Mouse (Mus musculus) heart, embryonic 13.5 days (tissue): Measurements from ENCODE around the gene Gnl1. TPM values are rescaled to one million over a fixed set of nuclear protein-coding genes. Genes with fewer than 3 reads are reported as not detected.
"Not testable (repeated sequence)": the region's sequence is repeated elsewhere in the genome, so short reads cannot be mapped to it uniquely, and the experiment has no call there.

Experiments
- ATAC-seq: fragments of 200-750 bp; cut with Nextera tagmentation; 2 replicates; pipeline ENCODE4 v1.8.0; 2017; ENCODE audit warnings: moderate TSS enrichment; ENCODE audit not compliant: insufficient number of reproducible peaks, low FRiP score, low TSS enrichment; ENCODE audit errors: extremely low read depth
- H3K27ac ChIP-seq: fragments of 300-500 bp; sonication (generic); replicated peaks from 2 replicates; pipeline ENCODE4 v1.5.1; 2015; ENCODE audit warnings: moderate library complexity, mild to moderate bottlenecking, inconsistent platforms
- H3K27me3 ChIP-seq: fragments of 300-500 bp; sonication (generic); replicated peaks from 2 replicates; pipeline ENCODE4 v1.6.1; 2015; ENCODE audit warnings: mild to moderate bottlenecking, inconsistent platforms
- H3K36me3 ChIP-seq: fragments of 300-500 bp; sonication (generic); 2 replicates; pipeline ENCODE4 v1.6.1; 2015; ENCODE audit warnings: mild to moderate bottlenecking, inconsistent platforms
- H3K4me1 ChIP-seq: fragments of 300-500 bp; sonication (generic); 2 replicates; pipeline ENCODE4 v1.6.1; 2015; ENCODE audit warnings: inconsistent platforms
- H3K4me2 ChIP-seq: fragments of 300-500 bp; sonication (generic); 2 replicates; pipeline ENCODE4 v1.6.1; 2015; ENCODE audit warnings: inconsistent platforms, mild to moderate bottlenecking, moderate library complexity
- H3K4me3 ChIP-seq: fragments of 300-500 bp; sonication (generic); 2 replicates; pipeline ENCODE4 v1.5.1; 2015; ENCODE audit warnings: moderate library complexity, mild to moderate bottlenecking, inconsistent platforms
- H3K9ac ChIP-seq: fragments of 300-500 bp; sonication (generic); 2 replicates; pipeline ENCODE4 v1.6.1; 2015; ENCODE audit warnings: inconsistent platforms, mild to moderate bottlenecking, moderate library complexity
- H3K9me3 ChIP-seq: fragments of 300-500 bp; sonication (generic); 2 replicates; pipeline ENCODE4 v1.6.1; 2016; ENCODE audit warnings: inconsistent platforms
- WGBS: fragments of 180-500 bp; shearing (Covaris S2); methylation state at CpG from one replicate; pipeline ENCODE4 v1.1.7; 2015; ENCODE audit warnings: mixed read lengths; 5-methylcytosine and 5-hydroxymethylcytosine counted together
- polyA plus RNA-seq: library from polyadenylated mRNA; unstranded; fragments of >200 nt; fragmentation: Nextera tagmentation; extraction: Ambion mirVana; gene quantifications from 2 replicates; pipeline ENCODE4 v1.2.1, GENCODE M21; 2015

Gene Gnl1
- polyA plus RNA-seq, 1 experiment from 2014 or later = 38.9 TPM

DNA sequence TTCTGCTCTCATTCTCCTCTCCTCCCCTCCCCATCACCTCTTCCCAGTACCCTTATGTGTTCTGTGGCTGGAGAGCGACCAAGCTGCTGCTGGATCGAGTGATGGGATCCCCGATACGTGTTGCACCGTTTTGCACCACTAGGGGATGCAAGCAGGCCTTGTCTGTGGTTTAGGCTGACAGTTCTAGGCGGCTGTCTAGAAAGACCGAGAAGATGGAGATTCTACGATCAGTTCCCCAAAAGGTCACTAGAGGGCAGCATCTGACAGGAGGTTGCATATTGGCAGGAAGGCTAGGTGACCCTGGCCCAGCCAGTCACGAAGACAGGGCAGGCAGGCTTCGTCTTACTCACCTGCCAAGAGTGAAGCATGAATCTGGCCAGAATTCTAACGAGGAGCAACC is 17.3 kb downstream of the Gnl1 start:
- no peaks in the 10 kb centered on the region for H3K27me3 ChIP-seq
- no peaks in the 10 kb centered on the region for H3K36me3 ChIP-seq
- H3K4me2 ChIP-seq = peak overlapping the region; percentile 47
- H3K9ac ChIP-seq = 0 out of 2 replicates have a peak overlapping the region, but pooled peaks have one; percentile 42
- WGBS = 6% methylated on average over 11 of the region's 11 CpGs
- ATAC-seq = peak; percentile 18; the same call in 1 of the 2 replicates
- no peak overlapping the region for H3K27ac ChIP-seq
- no peak overlapping the region for H3K4me3 ChIP-seq
- peaks cover 29% of the 10 kb centered on the region for H3K4me1 ChIP-seq
- no peaks in the 10 kb centered on the region for H3K9me3 ChIP-seq

GRCm38 (mm10) chr17:35997713-35998510 is 18.3 kb downstream of the Gnl1 start:
- 52% methylated on average over 12 of the region's 12 CpGs for WGBS
- H3K9me3 ChIP-seq = no peaks in the 10 kb centered on the region
- peak overlapping the region; percentile 42 for H3K9ac ChIP-seq
- no peaks in the 10 kb centered on the region for H3K27me3 ChIP-seq
- no peak overlapping the region for H3K27ac ChIP-seq
- ATAC-seq = no peak
- H3K4me3 ChIP-seq = peak overlapping the region; percentile 28
- H3K4me2 ChIP-seq = peak overlapping the region; percentile 47
- H3K36me3 ChIP-seq = no peaks in the 10 kb centered on the region; the same call in 1 of the 2 replicates
- peaks cover 28% of the 10 kb centered on the region for H3K4me1 ChIP-seq

- no peaks in the 10 kb centered on the region for H3K27me3 ChIP-seq
- 0 out of 2 replicates have a peak overlapping the region, but pooled peaks have one; percentile 24 for H3K9ac ChIP-seq
- H3K36me3 ChIP-seq = no peaks in the 10 kb centered on the region; the same call in 1 of the 2 replicates
- ATAC-seq = no peak
- WGBS = 69% methylated on average over 6 of the region's 6 CpGs
- H3K4me2 ChIP-seq = peak overlapping the region; percentile 47
- peak overlapping the region; percentile 28 for H3K4me3 ChIP-seq
- H3K9me3 ChIP-seq = no peaks in the 10 kb centered on the region
- no peak overlapping the region for H3K27ac ChIP-seq
- H3K4me1 ChIP-seq = peaks cover 28% of the 10 kb centered on the region
Observed at GRCm38 (mm10) chr17:35998545-35999305, 19.1 kb downstream of the Gnl1 start.

DNA sequence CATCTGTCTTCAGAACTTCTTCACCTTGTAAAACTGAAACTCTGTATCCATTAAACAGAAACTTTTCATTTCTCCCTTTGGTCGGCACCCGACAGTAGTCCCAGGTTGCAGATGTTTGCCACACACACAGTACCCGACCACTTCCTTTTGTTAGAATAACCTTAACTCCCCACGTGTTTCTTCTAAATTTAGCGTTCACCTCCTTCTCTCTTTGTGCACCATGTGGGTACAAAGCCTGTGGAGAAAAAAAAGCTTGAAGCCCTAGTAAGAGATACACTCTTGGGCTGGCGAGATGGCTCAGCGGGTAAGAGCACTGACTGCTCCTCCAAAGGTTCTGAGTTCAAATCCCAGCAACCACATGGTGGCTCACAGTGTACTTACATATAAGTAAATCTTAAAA is 19.7 kb downstream of the Gnl1 start:
- H3K36me3 ChIP-seq = no peaks in the 10 kb centered on the region; the same call in 1 of the 2 replicates
- peak overlapping the region; percentile 47 for H3K4me2 ChIP-seq
- peak overlapping the region; percentile 16 for H3K4me3 ChIP-seq
- no peaks in the 10 kb centered on the region for H3K27me3 ChIP-seq
- peaks cover 28% of the 10 kb centered on the region for H3K4me1 ChIP-seq
- ATAC-seq = no peak
- WGBS = 61% methylated on average over 7 of the region's 7 CpGs
- H3K27ac ChIP-seq = no peak overlapping the region
- no peak overlapping the region for H3K9ac ChIP-seq
- H3K9me3 ChIP-seq = no peaks in the 10 kb centered on the region

DNA sequence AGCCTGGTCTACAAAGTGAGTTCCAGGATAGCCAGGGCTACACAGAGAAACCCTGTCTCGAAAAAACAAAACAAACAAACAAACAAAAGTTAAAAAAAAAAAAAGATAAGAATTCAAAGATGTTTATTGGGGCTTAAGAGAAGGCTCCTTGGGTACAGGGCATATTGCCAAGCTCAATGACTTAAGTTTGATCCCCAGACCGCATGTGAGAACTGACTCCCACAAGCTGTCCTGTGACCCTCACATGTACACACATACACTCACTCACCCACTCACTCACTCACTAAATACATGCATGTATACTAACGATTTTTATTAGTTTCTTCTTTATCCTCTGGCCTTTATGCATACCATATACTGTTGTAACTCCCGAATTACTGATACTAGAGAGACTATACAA is 20.7 kb downstream of the Gnl1 start:
- Histone ChIP-seq H3K4me1 (peaks cover 21% of the 10 kb centered on the region), H3K4me3 (no peak overlapping the region), H3K27me3 (no peaks in the 10 kb centered on the region), H3K4me2 (peak overlapping the region; percentile 47), H3K27ac (0 out of 2 replicates have a peak overlapping the region, but pooled peaks have one; percentile 5), H3K9me3 (no peaks in the 10 kb centered on the region), H3K36me3 (no peaks in the 10 kb centered on the region; the same call in 1 of the 2 replicates), H3K9ac (no peak overlapping the region)
- WGBS = 83% methylated on average over 4 of the region's 4 CpGs
- ATAC-seq = no peak

GRCm38 (mm10) chr17:36001121-36001897 is 21.7 kb downstream of the Gnl1 start:
- no peak for ATAC-seq

DNA sequence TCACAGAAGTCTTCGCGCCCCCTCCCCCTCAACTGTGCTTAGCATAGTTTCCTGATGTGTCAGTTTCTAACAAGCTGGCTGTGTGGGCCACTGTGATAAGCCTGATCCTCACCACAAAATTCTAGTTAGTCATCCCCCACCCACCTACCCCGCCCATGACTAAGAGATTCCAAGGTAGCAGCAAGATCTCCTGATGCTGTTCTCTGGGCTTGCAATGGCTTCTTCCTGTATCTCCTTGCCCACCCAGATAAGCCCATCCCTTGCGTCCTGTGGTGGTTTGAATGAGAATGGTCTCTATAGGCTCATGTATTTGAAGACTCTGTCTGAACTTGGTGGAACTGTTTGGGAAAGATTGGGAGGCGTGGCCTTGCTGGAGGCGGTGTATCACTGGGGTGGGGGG is 22.3 kb downstream of the Gnl1 start:
- peak overlapping the region; percentile 8; the same call in 1 of the 2 replicates for H3K4me2 ChIP-seq
- 88% methylated on average over 6 of the region's 6 CpGs for WGBS

More at GRCm38 (mm10) chr17:36001121-36001897, 21.7 kb downstream of the Gnl1 start:
- Histone ChIP-seq H3K27me3 (no peaks in the 10 kb centered on the region), H3K4me2 (peak overlapping the region; percentile 47; the same call in 1 of the 2 replicates), H3K27ac (peak overlapping the region; percentile 5; the same call in 1 of the 2 replicates), H3K36me3 (peaks cover 6% of the 10 kb centered on the region), H3K9ac (no peak overlapping the region), H3K9me3 (0 out of 2 replicates have a peak, but pooled peaks cover under 1% of the 10 kb centered on the region), H3K4me3 (no peak overlapping the region), H3K4me1 (peaks cover 18% of the 10 kb centered on the region)
- 94% methylated on average over 12 of the region's 12 CpGs for WGBS

GRCm38 (mm10) chr17:36003331-36003730 is 23.7 kb downstream of the Gnl1 start:
- WGBS = 88% methylated on average over 7 of the region's 7 CpGs
- Histone ChIP-seq H3K4me3 (no peak overlapping the region), H3K27me3 (no peaks in the 10 kb centered on the region), H3K36me3 (peaks cover 13% of the 10 kb centered on the region), H3K9ac (no peak overlapping the region), H3K9me3 (0 out of 2 replicates have a peak, but pooled peaks cover 8% of the 10 kb centered on the region), H3K4me1 (peaks cover 6% of the 10 kb centered on the region), H3K27ac (no peak overlapping the region), H3K4me2 (no peak overlapping the region)
- ATAC-seq = no peak

More for the DNA sequence above, 22.3 kb downstream of the Gnl1 start:
- Histone ChIP-seq H3K4me1 (peaks cover 18% of the 10 kb centered on the region), H3K4me3 (no peak overlapping the region), H3K27me3 (no peaks in the 10 kb centered on the region), H3K9ac (no peak overlapping the region), H3K27ac (no peak overlapping the region; the same call in 1 of the 2 replicates), H3K9me3 (0 out of 2 replicates have a peak, but pooled peaks cover 7% of the 10 kb centered on the region), H3K36me3 (peaks cover 13% of the 10 kb centered on the region)
- ATAC-seq = peak; percentile 68; the same call in 1 of the 2 replicates

GRCm38 (mm10) chr17:36004409-36004808 is 24.8 kb downstream of the Gnl1 start:
- H3K9ac ChIP-seq, H3K4me3 ChIP-seq, H3K9me3 ChIP-seq, ATAC-seq, H3K4me1 ChIP-seq, H3K4me2 ChIP-seq, H3K27me3 ChIP-seq, H3K27ac ChIP-seq: not testable (repeated sequence)
- peaks cover 13% of the 10 kb centered on the region for H3K36me3 ChIP-seq
- 91% methylated on average over 7 of the region's 7 CpGs for WGBS

GRCm38 (mm10) chr17:36014977-36015376 is 35.3 kb downstream of the Gnl1 start:
- H3K4me3 ChIP-seq = no peak overlapping the region
- H3K9ac ChIP-seq = no peak overlapping the region
- no peak for ATAC-seq
- H3K9me3 ChIP-seq = no peaks in the 10 kb centered on the region
- WGBS = 91% methylated on average over 5 of the region's 5 CpGs
- H3K27ac ChIP-seq = no peak overlapping the region
- H3K36me3 ChIP-seq = peaks cover 26% of the 10 kb centered on the region
- no peak overlapping the region for H3K4me2 ChIP-seq
- H3K4me1 ChIP-seq = no peaks in the 10 kb centered on the region
- no peaks in the 10 kb centered on the region for H3K27me3 ChIP-seq
